Mouse (Mus musculus) layer of hippocampus, adult 11-12 months (tissue): ENCODE results near the gene Nelfb.
"Not testable (repeated sequence)": the region's sequence is repeated elsewhere in the genome, so short reads cannot be mapped to it uniquely, and the experiment has no call there.

Experiments
- DNase-seq: peaks from one replicate; pipeline ENCODE4 v3.0.0; 2022; ENCODE audit warnings: low spot score

Nelfb gene

DNA sequence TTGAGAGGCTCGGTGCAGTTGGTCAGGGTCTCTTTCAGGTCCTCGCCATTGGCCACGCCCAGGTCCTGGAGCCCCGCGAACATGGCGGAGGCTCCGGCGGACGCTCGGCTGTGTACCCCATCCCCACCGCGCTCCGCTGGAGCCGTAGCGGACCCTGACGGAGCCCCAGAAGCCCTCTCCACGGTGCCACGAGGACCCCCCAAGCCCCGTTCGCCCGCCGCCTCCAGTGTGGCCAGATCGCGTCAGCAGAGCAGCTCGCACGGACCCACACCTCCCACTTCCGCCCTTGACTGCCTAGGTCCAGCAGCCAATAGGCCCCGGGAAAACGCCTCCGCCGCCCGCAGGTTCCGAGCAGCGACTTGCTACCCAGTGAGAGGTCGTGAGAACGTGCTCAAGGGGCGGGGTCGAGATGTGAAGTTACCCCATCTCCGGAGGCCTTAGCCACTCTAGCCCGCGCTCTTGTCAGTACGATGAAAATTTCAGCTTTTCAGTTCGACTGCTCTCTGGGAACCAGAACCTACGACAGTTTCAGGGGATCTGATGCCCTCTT lies at the start of gene Nelfb:
Gene Nelfb (minus strand): TSS at position 369 of the 550 bp plus-strand sequence.
- peak; percentile 86 for DNase-seq

DNA sequence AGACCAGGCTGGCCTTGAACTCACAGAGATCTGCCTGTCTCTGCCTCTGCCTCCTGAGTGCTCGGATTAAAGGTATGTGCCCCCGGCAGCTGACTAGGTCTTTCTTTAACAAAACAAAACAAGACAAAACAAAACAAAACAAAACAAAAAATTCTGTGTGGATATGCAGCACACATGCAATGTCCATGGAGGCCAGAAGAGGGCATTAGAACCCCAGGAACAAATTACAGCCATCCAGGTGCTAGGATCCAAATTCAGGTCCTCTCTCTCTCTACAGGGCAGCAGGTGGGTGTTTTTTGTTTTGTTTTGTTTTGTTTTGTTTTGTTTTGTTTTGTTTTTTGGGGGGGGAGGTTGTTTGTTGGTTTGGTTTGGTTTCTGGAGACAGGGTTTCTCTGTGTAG lies 47.6 kb upstream of the Nelfb start:
- DNase-seq: no peak

DNA sequence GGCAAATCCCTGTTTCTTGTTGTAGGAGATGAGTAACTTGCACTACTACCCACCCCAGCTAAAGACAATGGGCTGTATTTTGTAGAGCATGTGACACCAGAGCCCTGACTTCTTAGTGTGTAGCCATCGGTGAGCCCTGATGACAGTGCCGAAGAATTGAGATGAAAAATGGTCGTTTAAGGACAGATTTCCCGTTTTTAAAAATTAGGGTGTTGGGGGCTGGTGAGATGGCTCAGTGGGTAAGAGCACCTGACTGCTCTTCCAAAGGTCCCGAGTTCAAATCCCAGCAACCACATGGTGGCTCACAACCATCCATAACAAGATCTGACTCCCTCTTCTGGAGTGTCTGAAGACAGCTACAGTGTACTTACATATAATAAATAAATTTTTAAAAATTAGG lies 46.0 kb upstream of the Nelfb start:
- not testable (repeated sequence) for DNase-seq

DNA sequence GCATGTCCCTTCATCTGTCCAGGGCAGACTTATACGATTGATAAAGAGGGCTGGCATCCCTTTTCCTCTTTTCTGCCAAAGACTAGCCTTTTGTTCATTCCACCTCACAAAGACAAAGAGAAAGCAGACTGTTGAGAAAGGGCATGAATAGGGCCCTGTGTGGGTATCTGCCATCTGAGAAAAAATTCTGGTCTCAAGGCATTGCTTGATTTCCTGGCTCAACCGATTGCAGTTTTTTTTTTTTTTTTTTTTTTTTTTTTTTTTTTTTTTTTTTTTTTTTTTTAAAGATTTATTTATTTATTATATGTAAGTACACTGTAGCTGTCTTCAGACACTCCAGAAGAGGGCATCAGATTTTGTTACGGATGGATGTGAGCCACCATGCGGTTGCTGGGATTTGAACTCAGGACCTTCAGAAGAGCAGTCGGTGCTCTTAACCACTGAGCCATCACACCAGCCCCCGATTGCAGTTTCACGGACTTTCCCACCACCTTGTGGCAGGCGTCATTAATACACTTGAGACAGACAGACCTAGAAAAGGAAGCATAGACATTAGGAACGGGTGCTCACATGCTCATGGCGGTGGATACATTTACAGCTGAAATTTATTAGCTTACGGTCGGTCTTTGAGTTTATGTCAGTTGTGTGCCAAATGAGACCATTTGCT lies 45.3 kb upstream of the Nelfb start:
- not testable (repeated sequence) for DNase-seq

DNA sequence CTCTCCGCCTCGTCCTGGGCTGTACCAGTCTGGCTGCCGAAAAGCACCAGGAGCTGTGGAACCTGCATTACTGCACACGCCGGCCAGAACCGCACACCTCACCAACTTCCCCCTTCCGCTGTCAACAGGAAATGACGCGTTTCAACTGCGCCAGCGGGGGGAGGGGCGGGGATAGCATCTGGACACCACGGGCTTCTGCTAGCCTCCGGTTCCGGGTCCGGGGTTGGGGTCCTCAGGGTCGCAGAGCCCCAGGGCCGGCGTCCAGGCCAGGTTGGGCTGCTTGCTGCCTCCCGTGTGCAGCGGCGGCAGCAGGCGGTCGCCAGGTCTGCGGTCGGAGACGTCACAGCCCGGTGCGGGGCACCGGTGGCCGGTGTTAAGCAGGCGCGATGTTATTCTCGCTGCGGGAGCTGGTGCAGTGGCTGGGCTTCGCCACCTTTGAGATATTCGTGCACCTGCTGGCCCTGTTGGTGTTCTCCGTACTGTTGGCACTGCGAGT lies 44.0 kb upstream of the Nelfb start, which contains the start of gene Tmem203:
Gene Tmem203 (plus strand): TSS at position 156 of the 496 bp plus-strand sequence.
- DNase-seq: peak; percentile 85

DNA sequence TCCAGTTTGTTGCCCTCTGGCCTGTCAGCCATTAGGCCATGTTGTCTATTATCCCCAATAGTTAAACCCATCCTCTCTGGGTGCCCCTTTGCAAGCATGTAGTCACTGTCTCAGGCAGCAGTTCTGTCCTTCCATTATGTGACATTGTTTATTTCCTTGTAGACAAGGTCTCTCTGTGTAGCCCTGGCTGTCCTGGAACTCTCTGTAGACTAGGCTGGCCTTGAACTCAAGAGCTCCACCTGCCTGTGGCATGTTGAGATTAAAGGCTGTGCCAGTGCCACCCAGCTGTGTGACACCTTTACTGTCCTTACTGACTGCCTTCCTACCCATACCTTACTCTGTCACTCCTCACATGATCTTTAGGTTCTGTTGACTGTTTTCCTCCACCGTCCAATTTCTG lies 41.0 kb upstream of the Nelfb start:
- no peak for DNase-seq

GRCm38 (mm10) chr2:25246183-25247072 lies 35.1 kb upstream of the Nelfb start, which contains the start of gene AL732309.1:
AL732309.1 (minus strand) TSS chr2:25246863.
- DNase-seq: no peak

DNA sequence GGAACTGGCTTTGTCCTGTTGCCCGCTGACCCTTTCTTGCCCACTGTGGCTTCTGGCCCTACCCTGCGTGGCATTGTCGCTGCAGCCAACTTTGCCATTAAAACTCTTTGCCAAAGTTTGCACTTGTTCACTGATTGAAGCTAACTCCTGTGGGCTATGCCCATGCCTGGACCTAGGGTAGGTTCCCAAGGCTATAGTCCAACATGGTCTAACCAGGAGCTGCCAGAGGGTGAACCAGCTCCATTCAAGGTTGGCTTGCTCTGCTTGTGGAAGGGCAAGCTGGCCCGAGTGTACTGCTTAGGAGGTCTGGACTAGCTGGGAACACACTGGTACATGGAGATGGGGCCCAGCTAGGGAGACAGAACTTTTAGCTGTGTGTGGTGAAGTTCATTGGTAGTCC lies 32.9 kb upstream of the Nelfb start:
- no peak for DNase-seq

- DNase-seq: no peak
Measured at GRCm38 (mm10) chr2:25243342-25243741, 32.1 kb upstream of the Nelfb start.

- no peak for DNase-seq
Measured at GRCm38 (mm10) chr2:25242101-25242506, 30.8 kb upstream of the Nelfb start, which contains the start of the genes Rnf208 and Cysrt1. Rnf208 (plus strand) TSS chr2:25242255. Cysrt1 (minus strand) TSS chr2:25242452.

- DNase-seq: no peak
Measured at GRCm38 (mm10) chr2:25241438-25241775, 30.1 kb upstream of the Nelfb start.

DNA sequence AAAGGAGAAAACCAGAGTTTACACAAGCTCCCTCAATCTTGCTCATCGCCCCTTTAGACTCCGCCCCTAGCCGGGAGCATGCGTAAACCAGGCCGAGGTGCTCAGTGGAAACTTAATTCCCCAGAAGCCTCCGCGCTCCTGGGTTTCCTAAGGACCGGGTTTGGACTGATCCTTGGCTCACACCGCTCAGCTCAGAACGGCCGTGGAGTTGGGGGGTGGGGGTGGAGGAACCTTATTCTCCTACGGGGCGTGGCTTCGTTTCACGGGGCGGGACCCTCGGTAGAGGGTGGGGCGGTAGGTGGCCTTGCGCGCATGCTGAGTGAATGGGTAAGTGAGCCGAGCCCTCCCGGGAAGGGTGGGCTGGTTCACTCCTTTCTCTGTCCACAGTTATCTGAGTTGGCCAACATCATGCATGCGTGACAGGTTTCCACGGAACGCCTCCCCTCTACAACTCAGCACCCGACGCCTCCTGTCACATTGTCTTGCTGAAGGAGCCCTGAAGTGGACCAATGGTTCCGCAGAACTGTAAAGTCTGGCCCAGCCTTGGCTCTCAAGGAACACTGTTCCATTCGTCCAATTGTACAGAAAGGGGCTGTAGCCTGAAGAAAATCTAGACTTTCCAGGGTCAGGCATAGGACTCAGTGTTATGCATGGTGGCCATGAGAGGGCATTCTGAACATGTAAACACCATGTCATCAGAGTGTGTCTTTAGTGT lies 29.6 kb upstream of the Nelfb start:
- DNase-seq: peak; percentile 65

DNA sequence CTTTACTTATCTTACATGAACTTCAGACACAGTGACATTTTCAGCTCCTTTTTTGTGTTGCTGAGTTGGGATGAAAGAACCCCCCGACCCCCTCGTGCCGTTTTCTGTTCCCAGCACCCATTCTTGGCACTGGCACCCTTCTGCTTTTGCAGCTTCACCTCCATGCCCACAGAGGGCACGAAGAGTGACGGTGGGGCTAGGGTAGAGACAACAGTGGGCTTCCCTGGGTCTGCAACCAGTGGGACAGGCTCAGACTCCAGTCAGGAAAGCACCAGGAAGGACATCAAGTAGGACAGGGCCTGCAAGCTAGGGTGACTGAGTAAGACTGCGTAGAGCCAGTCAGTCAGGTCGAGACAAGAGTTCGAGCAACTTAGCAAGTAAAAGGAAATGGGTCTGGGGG lies 29.0 kb upstream of the Nelfb start:
- DNase-seq: no peak

GRCm38 (mm10) chr2:25239766-25240165 lies 28.5 kb upstream of the Nelfb start:
- no peak for DNase-seq

DNA sequence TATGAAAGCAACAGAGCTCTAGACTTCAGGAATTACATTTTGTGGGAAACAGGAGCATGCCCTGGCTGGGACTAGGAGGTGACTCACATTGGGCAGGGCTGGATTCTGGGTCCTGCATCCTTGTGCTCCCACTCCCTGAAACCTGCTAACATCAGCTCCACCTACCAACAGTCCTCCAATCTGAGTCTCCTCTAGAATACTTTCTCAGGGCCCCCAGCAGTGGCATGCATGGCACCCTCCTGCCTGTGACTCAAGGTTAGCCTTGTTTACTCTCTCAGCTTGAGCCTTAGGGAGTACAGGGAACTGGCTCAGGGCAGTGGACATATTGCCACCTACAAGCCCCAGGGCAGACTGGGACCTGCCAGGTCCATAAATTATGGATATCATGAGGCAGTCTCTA lies 26.8 kb upstream of the Nelfb start:
- no peak for DNase-seq

DNA sequence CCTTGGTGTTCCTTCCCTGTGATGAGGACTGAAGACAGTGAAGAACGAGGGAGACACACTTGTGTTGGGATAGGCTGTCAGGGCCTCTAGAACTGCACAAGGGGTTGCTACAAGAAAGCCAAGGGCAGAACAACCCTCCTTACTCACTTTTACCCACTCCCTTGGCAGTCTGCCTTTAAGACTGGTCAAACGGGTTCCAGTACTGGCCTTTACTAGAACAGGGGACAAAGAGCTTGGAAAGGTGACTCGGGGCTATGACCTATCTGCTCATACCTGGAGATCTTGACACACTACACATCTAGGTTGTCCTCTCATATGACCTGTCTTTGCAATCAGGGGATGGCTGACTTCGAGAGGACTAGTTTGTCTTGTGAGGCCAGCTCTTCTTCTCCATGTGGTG lies 26.2 kb upstream of the Nelfb start:
- no peak for DNase-seq

DNA sequence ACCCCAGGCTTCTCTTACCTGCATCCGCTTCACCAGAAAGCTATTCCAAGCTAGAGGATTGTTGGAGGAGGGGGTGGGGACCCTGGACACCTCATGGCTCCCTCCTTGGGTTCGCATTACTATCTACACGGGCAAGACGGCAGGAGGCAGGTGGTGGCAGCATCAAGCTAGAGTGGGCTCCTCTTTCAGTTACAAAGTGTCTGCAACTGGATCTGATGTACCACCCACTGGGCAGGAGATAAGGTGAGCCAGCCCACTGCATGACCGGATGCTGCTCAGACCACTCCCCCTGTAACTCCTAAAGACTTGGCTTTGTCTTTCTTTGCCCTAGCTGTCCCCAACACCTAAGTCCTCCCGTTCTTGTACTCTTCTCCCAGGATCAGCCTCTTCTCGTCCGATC lies 25.3 kb upstream of the Nelfb start, which contains the start of gene Rnf224:
Gene Rnf224 (minus strand): TSS at position 174 of the 400 bp plus-strand sequence.
- no peak for DNase-seq

DNA sequence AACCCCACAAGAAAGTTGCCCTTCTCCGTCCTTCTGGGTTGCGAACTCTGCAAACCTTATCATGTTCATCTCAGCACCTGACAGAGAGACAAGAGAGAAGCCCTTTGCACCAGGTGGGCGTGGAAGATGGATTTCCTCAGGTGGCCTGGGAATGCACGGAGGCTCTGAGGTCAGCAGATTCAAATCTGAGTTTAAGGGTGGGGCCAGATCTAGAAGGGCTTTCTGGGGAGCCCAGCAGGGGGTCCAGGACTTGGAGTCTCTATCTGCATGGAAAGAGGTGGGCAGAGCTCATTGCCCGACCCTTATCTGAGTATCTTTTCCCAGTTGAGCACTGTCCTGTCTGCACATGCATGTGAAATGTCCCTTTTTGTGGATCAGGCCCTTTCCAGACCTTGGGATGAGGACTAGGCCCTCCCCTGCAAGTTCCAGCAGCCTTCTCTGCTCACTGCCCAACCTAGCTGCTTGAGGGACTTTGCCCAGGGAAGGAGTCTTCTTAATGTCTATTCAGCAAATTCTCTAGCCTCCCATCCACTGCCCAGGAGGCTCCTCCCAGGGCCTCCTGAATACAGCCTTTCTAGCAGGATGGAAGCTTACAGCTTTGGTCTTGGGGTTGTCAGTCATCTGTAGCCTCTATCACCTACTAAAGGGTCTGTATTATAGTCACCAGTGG lies 23.4 kb upstream of the Nelfb start:
- no peak for DNase-seq

DNA sequence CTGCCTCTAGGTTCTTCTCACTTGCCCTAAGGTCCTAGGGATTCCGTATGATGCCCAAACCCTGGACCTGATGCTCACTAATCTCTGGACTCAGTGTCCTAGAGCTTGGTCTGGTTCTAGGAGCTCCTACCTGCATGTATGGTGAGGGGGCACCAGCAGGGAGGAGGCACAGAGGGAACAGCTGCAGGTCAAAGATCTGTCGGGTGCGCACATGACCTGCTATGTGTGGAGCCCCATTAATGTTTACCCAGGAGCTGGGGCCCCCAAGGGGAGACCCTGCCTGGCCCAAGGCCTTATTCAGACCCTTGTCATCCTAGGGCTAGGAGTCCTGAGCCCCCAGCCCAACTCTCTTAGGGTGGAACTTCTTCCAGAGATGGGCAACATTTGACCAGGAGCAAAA lies 22.8 kb upstream of the Nelfb start, which contains the start of gene Slc34a3:
Gene Slc34a3 (minus strand): TSS at position 315 of the 400 bp plus-strand sequence.
- no peak for DNase-seq

- DNase-seq: no peak
Measured at GRCm38 (mm10) chr2:25233421-25233820, 22.1 kb upstream of the Nelfb start.

GRCm38 (mm10) chr2:25231038-25231437 lies 19.7 kb upstream of the Nelfb start:
- no peak for DNase-seq
